Mouse (Mus musculus) CH12.LX (cell line): ENCODE results near the gene Armc12. TPM values are rescaled to one million over a fixed set of nuclear protein-coding genes. Genes with fewer than 3 reads are reported as not detected.

Source experiments
- DNase-seq: peaks from one replicate; pipeline ENCODE4 v3.0.0-alpha.2; 2013; ENCODE audit errors: extremely low read depth
- H3K27ac ChIP-seq: 2 replicates; pipeline ENCODE4 v1.5.1; 2012; ENCODE audit warnings: low read depth, mild to moderate bottlenecking, control low read depth, moderate library complexity; ENCODE audit not compliant: insufficient read depth
- H3K27me3 ChIP-seq: replicated peaks from 2 replicates; pipeline ENCODE3; 2012; ENCODE audit warnings: inconsistent platforms
- H3K36me3 ChIP-seq, 2 experiments: replicated peaks in 1 of 2; 2 replicates each; pipeline versions ENCODE3 to v1.6.1; 2012; ENCODE audit warnings: inconsistent platforms in 1 of 2, low read length in 1 of 2, mild to moderate bottlenecking in 1 of 2, mixed read lengths in 1 of 2, moderate library complexity in 1 of 2; ENCODE audit not compliant: control insufficient read depth in 1 of 2, insufficient read depth in 1 of 2
- H3K4me1 ChIP-seq, 2 experiments: 2 replicates each; pipeline ENCODE4 v1.6.1; 2012; ENCODE audit warnings: inconsistent platforms in 1 of 2, moderate library complexity in 1 of 2; ENCODE audit not compliant: insufficient read depth in 2 of 2, control insufficient read depth in 1 of 2
- H3K4me2 ChIP-seq: 2 replicates; pipeline ENCODE4 v1.6.1; 2012; ENCODE audit warnings: low read depth, mild to moderate bottlenecking, control low read depth; ENCODE audit not compliant: poor library complexity, insufficient read depth, severe bottlenecking
- H3K4me3 ChIP-seq, 3 experiments: fragments of 150-350 bp in 1 of 3; sonication (generic) in 1 of 3; replicated peaks in 1 of 3; 2 replicates each; pipeline versions ENCODE3 to v1.5.1; 2011 to 2012; ENCODE audit warnings: low read depth in 2 of 3, low read length in 2 of 3, mild to moderate bottlenecking in 2 of 3, moderate library complexity in 2 of 3, control low read depth in 1 of 3, improper control_type of control experiment in 1 of 3, inconsistent platforms in 1 of 3, mixed read lengths in 1 of 3; ENCODE audit not compliant: poor library complexity in 1 of 3
- H3K79me2 ChIP-seq: replicated peaks from 2 replicates; pipeline ENCODE4 v1.6.1; 2012; ENCODE audit warnings: mild to moderate bottlenecking, moderate library complexity; ENCODE audit not compliant: control insufficient read depth, poor library complexity, insufficient read depth, severe bottlenecking; ENCODE audit errors: extremely low read depth
- H3K9ac ChIP-seq: 2 replicates; pipeline ENCODE4 v1.6.1; 2012; ENCODE audit warnings: low read depth, mild to moderate bottlenecking, control low read depth, moderate library complexity; ENCODE audit not compliant: insufficient read depth
- H3K9me3 ChIP-seq: replicated peaks from 2 replicates; pipeline ENCODE3; 2012; ENCODE audit warnings: low read length, inconsistent platforms, mixed read lengths
- BHLHE40 ChIP-seq: IDR thresholded peaks from 2 replicates; pipeline ENCODE4 v1.6.1; 2011; ENCODE audit warnings: mild to moderate bottlenecking, low read depth, low read length, improper control_type of control experiment
- CHD1 ChIP-seq: IDR thresholded peaks from 2 replicates; pipeline ENCODE4 v1.6.1; 2012; ENCODE audit warnings: low read depth, low read length, improper control_type of control experiment, inconsistent platforms
- CHD2 ChIP-seq: IDR thresholded peaks from 2 replicates; pipeline ENCODE4 v1.6.1; 2011; ENCODE audit warnings: low read length, improper control_type of control experiment
- CTCF ChIP-seq, 2 experiments: IDR thresholded peaks in 1 of 2; conservative IDR thresholded peaks in 1 of 2; 2 replicates each; pipeline ENCODE4 v1.5.1; 2011 to 2012; ENCODE audit warnings: low read depth in 2 of 2, low read length in 2 of 2, improper control_type of control experiment in 1 of 2, inconsistent platforms in 1 of 2, mild to moderate bottlenecking in 1 of 2, moderate library complexity in 1 of 2
- E2F4 ChIP-seq: IDR thresholded peaks from 2 replicates; pipeline ENCODE4 v1.6.1; 2011; ENCODE audit warnings: low read depth, low read length, improper control_type of control experiment; ENCODE audit not compliant: insufficient replicate concordance
- EP300 ChIP-seq: IDR thresholded peaks from 2 replicates; pipeline ENCODE4 v1.6.1; 2011; ENCODE audit warnings: low read length, improper control_type of control experiment
- ETS1 ChIP-seq: conservative IDR thresholded peaks from 2 replicates; pipeline ENCODE4 v1.6.1; 2012; ENCODE audit warnings: low read depth, mild to moderate bottlenecking, inconsistent platforms, low read length, improper control_type of control experiment, moderate library complexity
- HCFC1 ChIP-seq: IDR thresholded peaks from 2 replicates; pipeline ENCODE4 v1.6.1; 2012; ENCODE audit warnings: low read depth, mild to moderate bottlenecking, inconsistent platforms, low read length, improper control_type of control experiment
- IRF4 ChIP-seq: IDR thresholded peaks from 2 replicates; pipeline ENCODE4 v1.6.1; 2014; ENCODE audit warnings: low read depth, mild to moderate bottlenecking, inconsistent platforms, low read length, improper control_type of control experiment
- JUND ChIP-seq: conservative IDR thresholded peaks from 2 replicates; pipeline ENCODE4 v1.6.1; 2011; ENCODE audit warnings: low read depth, low read length, improper control_type of control experiment
- MAFK ChIP-seq: IDR thresholded peaks from 2 replicates; pipeline ENCODE4 v1.6.1; 2011; ENCODE audit warnings: low read length, improper control_type of control experiment; ENCODE audit not compliant: insufficient replicate concordance
- MXI1 ChIP-seq: IDR thresholded peaks from 2 replicates; pipeline ENCODE4 v1.6.1; 2011; ENCODE audit warnings: mild to moderate bottlenecking, low read depth, low read length, improper control_type of control experiment
- NELFE ChIP-seq: IDR thresholded peaks from 2 replicates; pipeline ENCODE4 v1.6.1; 2011; ENCODE audit warnings: low read depth, low read length, improper control_type of control experiment
- NRF1 ChIP-seq: IDR thresholded peaks from 2 replicates; pipeline ENCODE4 v1.6.1; 2014; ENCODE audit warnings: low read depth, mild to moderate bottlenecking, inconsistent platforms, low read length, improper control_type of control experiment, moderate library complexity
- RAD21 ChIP-seq: IDR thresholded peaks from 2 replicates; pipeline ENCODE4 v1.6.1; 2011; ENCODE audit warnings: low read depth, mild to moderate bottlenecking, low read length, improper control_type of control experiment, moderate library complexity
- RCOR1 ChIP-seq: conservative IDR thresholded peaks from 2 replicates; pipeline ENCODE4 v1.6.1; 2012; ENCODE audit warnings: low read depth, mild to moderate bottlenecking, inconsistent platforms, low read length, improper control_type of control experiment
- SIN3A ChIP-seq: IDR thresholded peaks from 2 replicates; pipeline ENCODE4 v1.6.1; 2012; ENCODE audit warnings: low read length, improper control_type of control experiment, inconsistent platforms
- TBP ChIP-seq: conservative IDR thresholded peaks from 2 replicates; pipeline ENCODE4 v1.6.1; 2011; ENCODE audit warnings: low read depth, low read length, improper control_type of control experiment
- TCF12 ChIP-seq: IDR thresholded peaks from 2 replicates; pipeline ENCODE4 v1.6.1; 2014; ENCODE audit warnings: low read depth, mild to moderate bottlenecking, inconsistent platforms, low read length, improper control_type of control experiment
- USF2 ChIP-seq: conservative IDR thresholded peaks from 2 replicates; pipeline ENCODE4 v1.6.1; 2011; ENCODE audit warnings: low read depth, low read length, improper control_type of control experiment
- ZC3H11A ChIP-seq: IDR thresholded peaks from 2 replicates; pipeline ENCODE4 v1.6.1; 2012; ENCODE audit warnings: low read depth, mild to moderate bottlenecking, inconsistent platforms, low read length, improper control_type of control experiment
- ZMIZ1 ChIP-seq: IDR thresholded peaks from 2 replicates; pipeline ENCODE4 v1.6.1; 2012; ENCODE audit warnings: low read depth, mild to moderate bottlenecking, inconsistent platforms, low read length, improper control_type of control experiment
- dilution Hi-C: fragments of 300-500 bp; cut with MboI; formaldehyde crosslinking; loops from 2 replicates; pipeline ENCODE4 v1.14.3; 2020; ENCODE audit warnings: low sequenced_read_pairs; ENCODE audit not compliant: extremely low pct_unique_long_range_greater_than_20kb, extremely low pct_ligation_motif_present
- in situ Hi-C: fragments of 300-500 bp; cut with MboI; formaldehyde crosslinking; loops from 3 replicates; pipeline ENCODE4 v1.14.3; 2019; ENCODE audit warnings: low sequenced_read_pairs, low pct_ligation_motif_present, low pct_unique_long_range_greater_than_20kb, mixed read lengths
- polyA plus RNA-seq: library from polyadenylated mRNA; unstranded; fragments of >175 nt; gene quantifications from 2 replicates; pipeline ENCODE4 v1.2.1, GENCODE M21; 2012; ENCODE audit warnings: low read depth; ENCODE audit not compliant: insufficient read length
- total RNA-seq, 2 experiments: library from RNA; depleted of rRNA; stranded (reverse); fragments of 300-350 nt in 1 of 2; fragments of >200 nt in 1 of 2; gene quantifications; 2 replicates each; pipeline ENCODE4 v1.2.3; 2012 to 2014

Gene Armc12
- total and polyA plus RNA-seq, 3 experiments, result not detected

DNA sequence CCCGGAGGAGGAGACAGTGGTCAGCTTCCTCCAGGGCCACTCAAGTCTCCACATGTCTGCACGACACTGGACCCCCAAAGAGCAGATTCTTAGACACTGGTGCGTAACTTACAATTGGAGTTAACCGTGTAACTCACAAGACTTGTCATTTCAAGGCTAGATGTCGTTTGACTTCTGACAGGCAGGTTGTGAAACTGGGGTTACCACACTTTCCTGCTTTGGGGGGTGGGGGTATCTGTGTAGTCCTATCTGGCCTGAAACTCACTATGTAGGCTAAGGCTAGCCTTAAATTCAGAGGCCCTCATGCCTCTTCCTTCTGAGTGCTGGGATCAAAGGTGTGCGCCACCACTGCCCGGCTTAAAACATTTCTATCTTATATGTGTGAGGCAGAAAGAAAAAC, 2.0 kb downstream of the Armc12 start:
- peaks cover 3 to 9% of the 10 kb centered on the region in 2 experiments; a peak in 3 of 4 replicates for H3K4me1 ChIP-seq
- H3K27me3 ChIP-seq, result no peaks in the 10 kb centered on the region
- H3K36me3 ChIP-seq, result no peaks in the 10 kb centered on the region
- DNase-seq, result no peak
- no peaks in the 10 kb centered on the region for H3K9me3 ChIP-seq
- no peak overlapping the region for H3K9ac ChIP-seq
- H3K79me2 ChIP-seq, result no peaks in the 10 kb centered on the region
- TF ChIP-seq JUND (no peak), SIN3A (no peak), CTCF (conservative IDR thresholded peaks at IDR 0.05 in 1 of 2, IDR thresholded peaks at IDR 0.05 in 1 of 2; ENCODE audit: low read depth in 2 of 2, low read length in 2 of 2) (no peak), HCFC1 (no peak), RCOR1 (no peak), ZMIZ1 (no peak), CHD1 (no peak), MAFK (no peak), NELFE (no peak), EP300 (no peak), ZC3H11A (no peak), USF2 (no peak)
- TF ChIP-seq, all 38 proteins: peak for 0
- no peak overlapping the region for H3K4me3 ChIP-seq
- dilution Hi-C loops, result no loop called here
- no peak overlapping the region for H3K4me2 ChIP-seq
- in situ Hi-C loops, result loop anchor here (10.0 kb wide), 1 partner anchor 158 kb away; no protein-coding TSS in a partner anchor
- no peak overlapping the region for H3K27ac ChIP-seq

DNA sequence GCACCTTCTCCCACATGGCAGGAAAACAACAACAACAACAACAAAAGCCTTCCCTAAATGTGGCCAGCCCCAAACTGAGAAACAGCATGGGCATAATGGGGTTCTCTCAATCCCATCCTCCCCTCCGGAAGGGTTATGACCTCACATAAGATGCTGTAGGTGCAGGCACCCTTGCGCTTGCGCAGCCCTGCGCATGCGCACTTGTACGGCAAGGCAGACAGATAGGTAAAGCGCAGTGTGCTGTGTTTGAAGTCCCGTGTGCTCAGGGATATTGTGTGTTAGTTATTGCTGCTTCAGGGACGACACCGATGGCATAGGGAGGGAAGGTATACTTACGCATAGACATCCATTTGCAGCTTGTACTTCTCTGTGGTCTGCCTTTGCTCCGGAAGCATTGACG, 2.7 kb downstream of the Armc12 start:
- in situ Hi-C loops, result loop anchor here (10.0 kb wide), 1 partner anchor 159 kb away; no protein-coding TSS in a partner anchor
- DNase-seq, result no peak
- dilution Hi-C loops, result no loop called here
- peaks cover 0 to 3% of the 10 kb centered on the region in 2 experiments; a peak in 3 of 4 replicates for H3K4me1 ChIP-seq
- peaks cover 4% of the 10 kb centered on the region for H3K9me3 ChIP-seq
- no peak overlapping the region for H3K4me2 ChIP-seq
- H3K9ac ChIP-seq, result no peak overlapping the region
- no peaks in the 10 kb centered on the region for H3K36me3 ChIP-seq
- TF ChIP-seq CHD2, result no peak
- no peak for TF ChIP-seq BHLHE40
- TF ChIP-seq IRF4, result no peak
- TF ChIP-seq ZMIZ1, result no peak
- TF ChIP-seq SIN3A, result no peak
- no peak for TF ChIP-seq TCF12
- no peak for TF ChIP-seq TBP
- TF ChIP-seq MXI1, result no peak
- TF ChIP-seq ETS1, result no peak
- TF ChIP-seq NRF1, result no peak
- TF ChIP-seq RAD21, result no peak
- TF ChIP-seq E2F4, result no peak
- no peaks in the 10 kb centered on the region for H3K79me2 ChIP-seq
- H3K4me3 ChIP-seq, result no peak overlapping the region
- no peak overlapping the region for H3K27ac ChIP-seq
- H3K27me3 ChIP-seq, result no peaks in the 10 kb centered on the region
